Mouse (Mus musculus): ENCODE measurements at regions not wholly inside any gene's neighbourhood (a gene's known extent, or its start where the extent isn't known, plus 50 kb on each side); places are given as distances from the start of the nearest gene placed in this dataset.
"Not testable (repeated sequence)": the region's sequence is repeated elsewhere in the genome, so short reads cannot be mapped to it uniquely, and the experiment has no call there.

DNA sequence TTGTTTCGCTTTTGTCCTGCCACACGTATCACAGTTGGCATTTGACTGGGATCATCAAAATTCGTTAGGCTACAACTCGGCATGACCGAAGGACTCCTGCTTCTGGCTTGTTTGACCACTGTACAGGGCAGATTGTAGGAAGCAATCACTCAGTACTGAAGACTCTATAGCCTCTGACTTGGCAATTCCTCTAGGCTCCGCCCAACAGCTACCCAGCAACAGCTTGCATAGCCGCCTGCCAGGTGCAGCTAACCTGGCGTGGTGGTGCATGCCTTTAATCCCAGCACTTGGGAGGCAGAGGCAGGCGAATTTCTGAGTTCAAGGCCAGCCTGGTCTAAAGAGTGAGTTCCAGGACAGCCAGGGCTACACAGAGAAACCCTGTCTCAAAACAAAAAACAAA lies 170.8 kb upstream of the Pum3 start:
- TF ChIP-seq CTCF (IDR thresholded peaks at IDR 0.05; ENCODE audit: extremely low read depth, insufficient read length, insufficient replicate concordance, low read depth, low read length); POLR2A (IDR thresholded peaks at IDR 0.05; ENCODE audit: low read depth, low read length): not testable (repeated sequence)
